ENCODE assay signal across 8 mouse cellular contexts in the genomic region with DNA sequence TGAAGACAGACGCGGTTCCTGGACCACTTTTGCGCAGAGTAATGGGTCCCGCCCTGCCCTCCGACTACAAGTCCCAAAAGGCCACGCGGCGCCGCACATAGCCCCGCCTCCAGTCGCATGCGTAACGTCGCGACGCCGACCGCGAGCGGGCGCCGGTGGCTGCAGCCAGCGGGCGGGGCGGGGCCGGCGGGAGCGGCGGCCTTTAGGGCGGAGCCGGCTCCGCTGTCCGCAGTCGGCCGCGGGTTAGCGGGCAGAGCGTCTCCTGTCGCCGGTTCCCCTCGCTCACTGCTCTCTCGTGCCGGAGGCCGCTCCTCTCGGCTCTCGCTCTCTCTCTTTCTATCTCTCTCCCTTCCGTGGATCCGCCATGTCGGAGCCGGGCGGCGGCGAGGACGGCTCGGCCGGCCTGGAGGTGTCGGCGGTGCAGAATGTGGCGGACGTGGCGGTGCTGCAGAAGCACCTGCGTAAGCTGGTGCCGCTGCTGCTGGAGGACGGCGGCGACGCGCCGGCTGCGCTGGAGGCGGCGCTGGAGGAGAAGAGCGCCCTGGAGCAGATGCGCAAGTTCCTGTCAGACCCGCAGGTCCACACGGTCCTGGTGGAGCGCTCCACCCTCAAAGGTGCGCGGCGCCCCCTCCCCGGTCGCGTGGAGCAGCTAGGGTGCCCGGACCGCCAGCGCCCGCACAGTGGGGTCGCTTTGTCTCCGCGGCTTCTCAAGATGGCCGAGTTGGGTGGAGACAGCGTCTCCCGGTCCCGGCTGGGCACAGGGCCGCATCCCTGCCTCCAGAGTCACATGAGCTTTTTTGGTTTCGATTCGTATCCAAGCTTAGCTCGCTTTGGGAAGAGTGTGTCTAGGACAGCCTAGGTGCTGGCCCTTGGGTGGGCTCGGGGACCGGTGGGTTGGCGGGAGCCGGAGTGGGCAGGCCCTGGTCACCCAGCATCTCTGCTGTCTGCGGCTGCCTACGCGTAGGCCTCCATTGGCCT. TPM values are rescaled to one million over a fixed set of nuclear protein-coding genes. Genes with fewer than 3 reads are reported as not detected.
DNase-seq lines count a peak whose midpoint lies in the region; ATAC-seq lines count a peak whose summit lies in the region.

Gene Dync1h1, plus strand, starts transcription at position 212 of the 978 bp plus-strand sequence.

- 0 out of 2 replicates have a peak, but pooled peaks cover 2% of the 10 kb centered on the region for H3K27me3 ChIP-seq in hindbrain, embryonic 16.5 days (replicated peaks; ENCODE audit: control insufficient read depth, insufficient read depth, low read length)

- H3K9ac ChIP-seq in hindbrain, embryonic 16.5 days (ENCODE audit: low read depth, low read length), result peak within 1 kb of the TSS; percentile 99

- peak within 1 kb of the TSS; percentile 98 for H3K27ac ChIP-seq in hindbrain, embryonic 16.5 days (ENCODE audit: low read depth, low read length)
- peak within 1 kb of the TSS; percentile 55 for H3K27ac ChIP-seq in macrophage

- H3K4me2 ChIP-seq in hindbrain, embryonic 16.5 days (ENCODE audit: low read length), result peak within 1 kb of the TSS; percentile 72

- H3K4me3 ChIP-seq in hindbrain, embryonic 16.5 days (ENCODE audit: low read length), result peak within 1 kb of the TSS; percentile 99
- H3K4me3 ChIP-seq in macrophage (ENCODE audit: inconsistent target), result peak within 1 kb of the TSS; percentile 73

- peak; percentile 92 for DNase-seq in T-cell, adult 2 months (ENCODE audit: low spot score)
- DNase-seq in cerebellum, postnatal 36 days, result peak; percentile 91 to 94
- peak; percentile 94 for DNase-seq in gastrocnemius, adult 18-20 months (ENCODE audit: low spot score)
- peak; percentile 93 to 95 for DNase-seq in left cerebral cortex, adult 18-20 months (ENCODE audit: low spot score in 2 of 2)
- peak; percentile 94 for DNase-seq in right cerebral cortex, adult 18-20 months
- DNase-seq in urinary bladder, postnatal 10 days (ENCODE audit: low spot score), result peak; percentile 82

- WGBS in hindbrain, embryonic 16.5 days, result under 1% methylated on average over 101 of the region's 105 CpGs
- under 1% methylated on average over 102 of the region's 105 CpGs for WGBS in macrophage (ENCODE audit: missing documents)

- peaks cover 50% of the 10 kb centered on the region for H3K79me2 ChIP-seq in macrophage (ENCODE audit: inconsistent target)

- peaks cover 38% of the 10 kb centered on the region for H3K4me1 ChIP-seq in hindbrain, embryonic 16.5 days (ENCODE audit: control insufficient read depth, insufficient read depth, low read depth, low read length)

- H3K9me3 ChIP-seq in hindbrain, embryonic 16.5 days (ENCODE audit: control insufficient read depth, low read length), result no peaks in the 10 kb centered on the region

- no peaks in the 10 kb centered on the region for H3K36me3 ChIP-seq in hindbrain, embryonic 16.5 days (ENCODE audit: control insufficient read depth, insufficient read depth, low read length)
- no peaks in the 10 kb centered on the region for H3K36me3 ChIP-seq in macrophage (ENCODE audit: inconsistent target)

- peak; percentile 95 for ATAC-seq in hindbrain, embryonic 16.5 days

RNA-seq across cellular contexts. Expression of gene Dync1h1, which starts in this region (rescaled TPM):
- total RNA-seq in gastrocnemius, adult 18-20 months (2021), result 10 to 100 TPM; 64.3 to 70.9 TPM
- polyA plus RNA-seq in hindbrain, embryonic 16.5 days (2015; fragmentation: Nextera tagmentation; extraction: Ambion mirVana), result 85.8 and 91.5 TPM in 2 replicates
- total RNA-seq in left cerebral cortex, adult 18-20 months (2021), result 100 to 1,000 TPM; 309 to 310 TPM
- 1,000 to 10,000 TPM in 1 of 26 experiments, 100 to 1,000 TPM in 25; 150 to 1,167 (median 615) TPM for total RNA-seq in macrophage (2018; cell fraction: chromatin; rRNA removed)
- total RNA-seq in macrophage (2018; cell fraction: cytosol; rRNA removed), result 100 to 1,000 TPM; 112 to 317 (median 168) TPM
- 100 to 1,000 TPM; 171 to 573 (median 363) TPM for total RNA-seq in macrophage (2018; cell fraction: nucleus; rRNA removed)
- polyA plus RNA-seq in macrophage (2018), result 102 to 142 TPM (median 104 TPM) in 3 replicates

Comparison
In these comparisons a context has a peak if more than half of its experiments do, and no peak if none do; other contexts are left out.
1. Peak in every context shown above with its lines: DNase-seq, ATAC-seq, H3K4me3 ChIP-seq and H3K27ac ChIP-seq.
2. RNA of gene Dync1h1 (total RNA-seq): 309 to 310 TPM in left cerebral cortex, adult 18-20 months; 64.3 to 70.9 TPM in gastrocnemius, adult 18-20 months; every median in the first group is over 4 times any median in the second.